Mouse (Mus musculus) kidney, adult 2 months (tissue): ENCODE measurements around the gene Cpeb3. TPM values are rescaled to one million over a fixed set of nuclear protein-coding genes. Genes with fewer than 3 reads are reported as not detected.
A peak's percentile ranks its signal among the peaks of the same experiment; 100 is the strongest.
"Not testable (repeated sequence)": the region's sequence is repeated elsewhere in the genome, so short reads cannot be mapped to it uniquely, and the experiment has no call there.

Source experiments
- DNase-seq: peaks from one replicate; pipeline ENCODE4 v3.0.0; 2021
- H3K27ac ChIP-seq: fragments of 200-500 bp; 2 replicates; pipeline ENCODE4 v1.5.1; 2012; ENCODE audit warnings: low read depth, low read length, control low read depth, inconsistent platforms; ENCODE audit not compliant: insufficient read depth
- H3K27me3 ChIP-seq: fragments of 200-500 bp; replicated peaks from 2 replicates; pipeline ENCODE4 v1.6.1; 2012; ENCODE audit warnings: mild to moderate bottlenecking, moderate library complexity, low read length, inconsistent platforms; ENCODE audit not compliant: control insufficient read depth, insufficient read depth
- H3K36me3 ChIP-seq: fragments of 200-500 bp; 2 replicates; pipeline ENCODE4 v1.6.1; 2012; ENCODE audit warnings: mild to moderate bottlenecking, moderate library complexity, low read length, inconsistent platforms; ENCODE audit not compliant: control insufficient read depth, insufficient read depth
- H3K4me1 ChIP-seq: fragments of 200-500 bp; 2 replicates; pipeline ENCODE4 v1.6.1; 2011; ENCODE audit warnings: low read length; ENCODE audit not compliant: control insufficient read depth, insufficient read depth
- H3K4me3 ChIP-seq: fragments of 200-500 bp; 2 replicates; pipeline ENCODE4 v1.5.1; 2011; ENCODE audit warnings: mild to moderate bottlenecking, low read depth, low read length, control low read depth; ENCODE audit not compliant: insufficient read depth
- CTCF ChIP-seq: fragments of 200-500 bp; conservative IDR thresholded peaks from 2 replicates; pipeline ENCODE4 v1.5.1; 2011; ENCODE audit warnings: low read depth, mild to moderate bottlenecking, control low read depth, low read length, moderate library complexity, mixed read lengths; ENCODE audit not compliant: insufficient read depth, insufficient read length
- POLR2A ChIP-seq: fragments of 200-500 bp; IDR thresholded peaks from one replicate; pipeline ENCODE4 v1.6.1; 2011; ENCODE audit warnings: low read depth, low read length, control low read depth
- WGBS: fragments of 180-500 bp; shearing (Covaris S2); methylation state at CpG from one replicate; pipeline ENCODE4 v1.1.7; 2018; 5-methylcytosine and 5-hydroxymethylcytosine counted together
- polyA plus RNA-seq: library from polyadenylated mRNA; depleted of rRNA; stranded (reverse); fragments of >200 nt; gene quantifications from 2 replicates; pipeline ENCODE4 v1.2.3, GENCODE M21; 2012

The Cpeb3 gene
- polyA plus RNA-seq, 1 experiment: 14.2 TPM

DNA sequence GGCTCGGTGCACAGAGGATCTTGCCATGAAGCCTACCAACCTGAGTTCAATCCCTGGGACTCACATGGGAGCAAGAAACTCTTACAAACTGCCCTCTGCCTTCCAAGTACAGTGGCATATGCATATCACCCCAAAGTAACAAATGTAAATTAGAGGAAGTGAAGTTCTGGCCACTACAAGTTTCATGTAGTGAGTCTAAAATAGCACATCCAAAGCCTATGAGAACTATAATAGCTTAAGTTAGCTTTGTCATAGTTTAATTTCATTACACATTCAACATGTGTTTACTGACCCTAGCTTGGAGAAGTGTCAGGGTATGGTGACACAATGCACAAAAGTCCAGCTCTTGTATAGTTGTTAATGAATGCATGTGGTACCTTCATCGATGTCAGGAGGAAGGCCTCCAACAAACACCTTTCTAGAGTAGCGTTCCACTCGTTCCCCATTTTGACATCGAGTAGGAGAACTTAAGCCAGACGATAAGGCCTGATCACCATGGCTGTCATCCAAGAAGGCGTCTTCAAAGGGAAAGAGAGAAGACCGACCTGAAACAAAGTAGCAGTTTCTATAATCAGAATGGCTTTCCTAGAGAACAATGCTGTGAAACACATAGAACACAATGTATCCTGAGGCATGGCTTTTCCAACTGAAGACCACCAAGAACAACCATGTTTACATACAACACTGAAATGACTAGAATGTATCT lies 120.2 kb downstream of the Cpeb3 start:
- TF ChIP-seq CTCF (no peak), POLR2A (no peak)
- no peak for DNase-seq
- Histone ChIP-seq H3K27ac (no peak overlapping the region), H3K36me3 (no peaks in the 10 kb centered on the region), H3K27me3 (no peaks in the 10 kb centered on the region), H3K4me3 (no peak overlapping the region), H3K4me1 (0 out of 2 replicates have a peak, but pooled peaks cover 5% of the 10 kb centered on the region)
- 86% methylated on average over 8 of the region's 8 CpGs for WGBS

DNA sequence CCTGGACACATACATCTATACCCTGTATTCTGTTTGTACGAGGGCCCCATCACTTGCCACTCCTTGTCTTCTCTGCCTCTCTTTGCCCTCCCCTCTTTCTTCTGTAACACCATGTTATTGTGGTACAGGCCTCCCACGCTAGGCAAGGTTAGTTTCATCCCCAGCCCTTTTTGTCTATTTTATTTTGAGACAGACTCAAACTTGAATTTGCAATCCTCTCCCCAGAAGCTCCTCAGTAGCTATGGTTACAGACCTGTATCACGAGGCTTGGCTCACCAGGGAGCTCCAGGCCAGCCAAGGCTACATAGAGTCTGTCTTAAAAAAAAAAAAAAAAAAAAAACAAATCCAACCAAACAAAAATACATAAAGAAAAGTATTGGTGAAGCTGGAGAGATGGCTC lies 123.9 kb downstream of the Cpeb3 start:
- Histone ChIP-seq H3K4me3 (no peak overlapping the region), H3K27ac (no peak overlapping the region), H3K36me3 (no peaks in the 10 kb centered on the region; the same call in 1 of the 2 replicates), H3K27me3 (no peaks in the 10 kb centered on the region), H3K4me1 (no peaks in the 10 kb centered on the region)
- WGBS: 86% methylated on average over 3 of the region's 3 CpGs
- DNase-seq: no peak
- TF ChIP-seq POLR2A (no peak), CTCF (no peak)

DNA sequence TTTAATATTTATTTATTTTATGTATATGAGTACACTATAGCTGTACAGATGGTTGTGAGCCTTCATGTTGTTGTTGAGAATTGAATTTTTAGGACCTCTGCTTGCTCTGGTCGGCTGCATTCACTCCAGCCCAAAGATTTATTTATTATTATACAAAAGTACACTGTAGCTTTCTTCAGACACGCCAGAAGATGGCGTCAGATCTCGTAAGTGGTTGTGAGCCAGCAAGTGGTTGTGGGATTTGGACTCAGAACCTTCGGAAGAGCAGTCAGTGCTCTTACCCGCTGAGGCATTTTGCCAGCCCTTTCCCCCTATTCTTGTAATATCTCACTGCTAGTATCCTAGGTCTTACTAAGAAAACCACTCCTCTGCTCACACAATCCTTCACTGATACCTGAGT lies 126.9 kb downstream of the Cpeb3 start:
- H3K36me3 ChIP-seq: no peaks in the 10 kb centered on the region; the same call in 1 of the 2 replicates
- no peak for DNase-seq
- H3K27ac ChIP-seq: no peak overlapping the region
- no peaks in the 10 kb centered on the region for H3K27me3 ChIP-seq
- no peak overlapping the region for H3K4me3 ChIP-seq
- WGBS: 57% methylated on average over 6 of the region's 6 CpGs
- peak; percentile 32; the same call in 1 of the 2 replicates for TF ChIP-seq CTCF
- no peak for TF ChIP-seq POLR2A
- peaks cover 9% of the 10 kb centered on the region; the same call in 1 of the 2 replicates for H3K4me1 ChIP-seq

- peak overlapping the region; percentile 67 for H3K27ac ChIP-seq
Measured at GRCm38 (mm10) chr19:37079151-37079550, 129.2 kb downstream of the Cpeb3 start.

DNA sequence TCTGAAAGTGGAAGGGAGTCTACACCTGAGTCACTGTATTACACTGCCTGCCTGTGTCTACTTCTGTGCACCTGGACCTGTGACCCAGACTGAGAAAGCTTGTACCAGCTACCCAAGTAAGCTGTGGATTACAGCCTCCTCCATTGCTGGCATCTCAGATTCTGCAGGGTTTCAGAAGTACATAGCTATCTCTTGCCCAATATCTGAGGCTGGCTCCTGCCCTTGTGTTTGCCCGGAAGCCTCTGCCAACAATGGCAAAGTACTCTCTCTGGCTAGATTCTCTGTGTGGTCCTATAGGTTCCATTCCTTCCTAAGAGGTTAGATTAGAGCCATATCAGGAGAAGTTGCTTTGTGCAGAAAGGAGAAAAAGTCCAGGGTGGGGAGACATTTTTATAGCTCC lies 129.8 kb downstream of the Cpeb3 start:
- DNase-seq: peak; percentile 24
- WGBS: 66% methylated on average over 1 of the region's 1 CpGs
- Histone ChIP-seq H3K27ac (peak overlapping the region; percentile 67), H3K4me3 (no peak overlapping the region), H3K36me3 (no peaks in the 10 kb centered on the region; the same call in 1 of the 2 replicates), H3K27me3 (no peaks in the 10 kb centered on the region), H3K4me1 (peaks cover 27% of the 10 kb centered on the region; the same call in 1 of the 2 replicates)
- TF ChIP-seq POLR2A (no peak), CTCF (no peak)

More at GRCm38 (mm10) chr19:37079151-37079550, 129.2 kb downstream of the Cpeb3 start:
- H3K4me3 ChIP-seq: no peak overlapping the region
- H3K4me1 ChIP-seq: peaks cover 21% of the 10 kb centered on the region; the same call in 1 of the 2 replicates
- no peak for TF ChIP-seq CTCF
- no peak for TF ChIP-seq POLR2A
- 85% methylated on average over 6 of the region's 6 CpGs for WGBS
- no peak for DNase-seq
- no peaks in the 10 kb centered on the region for H3K27me3 ChIP-seq
- no peaks in the 10 kb centered on the region; the same call in 1 of the 2 replicates for H3K36me3 ChIP-seq

DNA sequence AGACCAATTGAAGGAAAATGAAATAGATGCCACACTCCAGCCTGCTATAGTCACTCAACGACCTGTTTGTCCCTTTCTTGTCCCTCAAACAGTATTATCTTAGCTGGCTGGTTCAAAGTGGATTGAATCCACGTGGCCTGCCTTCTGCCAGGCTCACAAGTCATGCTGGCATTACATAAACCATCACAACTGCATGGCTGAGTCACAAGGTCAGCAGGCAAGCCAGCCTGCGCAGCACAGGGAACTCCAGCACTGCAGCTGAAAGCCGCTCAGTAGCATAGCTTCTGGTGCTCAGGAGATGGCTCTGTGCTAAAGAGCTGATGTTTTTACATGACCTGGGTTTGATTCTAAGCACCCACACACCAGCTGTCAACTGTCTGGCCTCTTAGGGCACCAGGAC lies 130.3 kb downstream of the Cpeb3 start:
- no peaks in the 10 kb centered on the region; the same call in 1 of the 2 replicates for H3K36me3 ChIP-seq
- WGBS: 17% methylated on average over 4 of the region's 4 CpGs
- no peak overlapping the region for H3K4me3 ChIP-seq
- TF ChIP-seq POLR2A: no peak
- TF ChIP-seq CTCF: 0 out of 2 replicates have a peak, but pooled peaks have one; percentile 1
- DNase-seq: peak; percentile 95
- peaks cover 31% of the 10 kb centered on the region; the same call in 1 of the 2 replicates for H3K4me1 ChIP-seq
- H3K27ac ChIP-seq: peak overlapping the region; percentile 67
- H3K27me3 ChIP-seq: no peaks in the 10 kb centered on the region

GRCm38 (mm10) chr19:37077258-37077657 lies 131.1 kb downstream of the Cpeb3 start:
- H3K4me1 ChIP-seq: peaks cover 31% of the 10 kb centered on the region; the same call in 1 of the 2 replicates
- WGBS: 55% methylated on average over 4 of the region's 4 CpGs
- peak overlapping the region; percentile 53 for H3K27ac ChIP-seq

More at GRCm38 (mm10) chr19:37077258-37077657, 131.1 kb downstream of the Cpeb3 start:
- H3K36me3 ChIP-seq, H3K27me3 ChIP-seq: not testable (repeated sequence)
- peak overlapping the region; percentile 12; the same call in 1 of the 2 replicates for H3K4me3 ChIP-seq
- peak; percentile 72 for DNase-seq
